Mouse (Mus musculus) hindbrain, embryonic 10.5 days (tissue): ENCODE data around the gene Med22. TPM values are rescaled to one million over a fixed set of nuclear protein-coding genes. Genes with fewer than 3 reads are reported as not detected.
"Not testable (repeated sequence)": the region's sequence is repeated elsewhere in the genome, so short reads cannot be mapped to it uniquely, and the experiment has no call there.

ENCODE experiments used
- DNase-seq: peaks from one replicate; pipeline ENCODE4 v3.0.0-alpha.2; 2017; ENCODE audit warnings: low spot score
- H3K27ac ChIP-seq: fragments of 300-500 bp; sonication (generic); 2 replicates; pipeline ENCODE4 v1.5.1; 2016; ENCODE audit warnings: mild to moderate bottlenecking, moderate library complexity
- H3K27me3 ChIP-seq: fragments of 300-500 bp; sonication (generic); 2 replicates; pipeline ENCODE4 v1.6.1; 2016; ENCODE audit warnings: mild to moderate bottlenecking; ENCODE audit not compliant: poor library complexity, insufficient read depth, severe bottlenecking
- H3K36me3 ChIP-seq: fragments of 300-500 bp; sonication (generic); 2 replicates; pipeline ENCODE4 v1.6.1; 2016; ENCODE audit warnings: mild to moderate bottlenecking, moderate library complexity
- H3K4me1 ChIP-seq: fragments of 300-500 bp; sonication (generic); replicated peaks from 2 replicates; pipeline ENCODE4 v1.6.1; 2016; ENCODE audit warnings: mild to moderate bottlenecking
- H3K4me3 ChIP-seq: fragments of 300-500 bp; sonication (generic); 2 replicates; pipeline ENCODE4 v1.5.1; 2016; ENCODE audit warnings: mild to moderate bottlenecking, moderate library complexity
- H3K9me3 ChIP-seq: fragments of 300-500 bp; sonication (generic); 2 replicates; pipeline ENCODE4 v1.6.1; 2016; ENCODE audit warnings: mild to moderate bottlenecking, moderate library complexity
- WGBS: fragments of 180-500 bp; shearing (Covaris S2); methylation state at CpG from one replicate; pipeline ENCODE4 v1.1.7; 2016; 5-methylcytosine and 5-hydroxymethylcytosine counted together
- polyA plus RNA-seq: library from polyadenylated mRNA; unstranded; fragments of >200 nt; fragmentation: Nextera tagmentation; extraction: Ambion mirVana; gene quantifications from 2 replicates; pipeline ENCODE4 v1.2.1, GENCODE M21; 2016

Gene Med22
- polyA plus RNA-seq, 1 experiment from 2014 or later: 130 TPM

DNA sequence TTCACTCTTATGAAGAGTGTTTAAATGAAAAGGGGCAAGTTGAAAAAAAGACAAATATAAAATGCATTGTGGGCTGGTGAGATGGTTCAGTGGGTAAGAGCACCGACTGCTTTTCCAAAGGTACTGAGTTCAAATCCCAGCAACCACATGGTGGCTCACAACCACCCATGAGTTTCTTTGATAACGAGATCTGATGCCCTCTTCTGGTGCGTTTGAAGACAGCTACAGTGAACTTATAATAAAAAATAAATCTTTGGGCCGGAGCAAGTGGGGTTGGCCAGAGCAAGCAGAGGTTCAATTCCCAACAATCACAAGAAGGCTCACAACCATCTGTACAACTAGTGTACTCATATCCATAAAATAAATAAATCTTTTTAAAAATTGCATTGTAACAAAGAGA is 14.6 kb downstream of the Med22 start:
- Histone ChIP-seq H3K27me3 (no peaks in the 10 kb centered on the region), H3K4me1 (no peaks in the 10 kb centered on the region; the same call in 1 of the 2 replicates), H3K4me3 (no peak overlapping the region), H3K36me3 (peaks cover 95% of the 10 kb centered on the region), H3K9me3 (no peaks in the 10 kb centered on the region), H3K27ac (no peak overlapping the region)
- no peak for DNase-seq
- WGBS: 92% methylated on average over 4 of the region's 4 CpGs

DNA sequence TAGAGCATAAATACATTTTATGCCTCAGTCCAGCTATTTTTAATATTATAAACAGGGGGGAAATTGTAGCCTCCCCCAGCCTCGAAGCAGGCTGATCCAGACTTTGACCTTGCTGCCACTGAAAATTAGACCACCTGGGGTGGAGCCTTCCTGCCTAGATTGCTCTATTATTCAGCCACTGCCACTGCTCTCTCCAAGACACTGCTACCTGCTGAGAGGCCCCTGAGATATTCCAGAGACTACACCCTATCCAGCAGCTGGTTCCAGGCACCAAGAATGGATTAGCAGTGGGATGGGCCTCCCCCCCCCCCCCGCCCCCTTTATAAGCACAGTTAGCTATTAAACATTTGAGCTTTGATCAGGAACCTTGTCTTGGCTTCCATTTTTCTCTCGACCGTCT is 24.3 kb downstream of the Med22 start:
- WGBS: 64% methylated on average over 4 of the region's 4 CpGs
- H3K4me3 ChIP-seq, H3K27me3 ChIP-seq, H3K27ac ChIP-seq, DNase-seq, H3K4me1 ChIP-seq: not testable (repeated sequence)
- Histone ChIP-seq H3K36me3 (peaks cover 43% of the 10 kb centered on the region), H3K9me3 (peaks cover 12% of the 10 kb centered on the region)

DNA sequence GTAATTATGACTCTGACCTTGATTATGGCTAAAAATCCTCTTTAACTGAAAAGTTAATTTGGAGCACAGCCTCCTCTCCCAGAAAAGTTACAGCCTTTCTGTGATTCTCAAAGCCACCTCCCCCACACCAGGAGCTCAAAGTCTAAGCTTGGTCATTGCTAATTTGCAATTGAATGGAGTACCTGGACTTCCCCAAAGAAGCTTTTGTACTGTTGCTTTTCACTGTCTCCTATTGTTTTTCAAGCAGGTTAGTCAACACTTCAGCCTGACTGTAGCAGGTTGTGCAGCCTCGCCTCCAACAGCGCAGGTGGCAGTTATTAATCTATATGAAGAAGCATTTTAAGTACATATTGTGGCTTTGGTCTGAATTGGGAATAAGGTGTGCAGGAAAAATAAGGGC is 24.9 kb downstream of the Med22 start:
- H3K4me1 ChIP-seq, H3K4me3 ChIP-seq: not testable (repeated sequence)
- WGBS: 78% methylated on average over 2 of the region's 2 CpGs

DNA sequence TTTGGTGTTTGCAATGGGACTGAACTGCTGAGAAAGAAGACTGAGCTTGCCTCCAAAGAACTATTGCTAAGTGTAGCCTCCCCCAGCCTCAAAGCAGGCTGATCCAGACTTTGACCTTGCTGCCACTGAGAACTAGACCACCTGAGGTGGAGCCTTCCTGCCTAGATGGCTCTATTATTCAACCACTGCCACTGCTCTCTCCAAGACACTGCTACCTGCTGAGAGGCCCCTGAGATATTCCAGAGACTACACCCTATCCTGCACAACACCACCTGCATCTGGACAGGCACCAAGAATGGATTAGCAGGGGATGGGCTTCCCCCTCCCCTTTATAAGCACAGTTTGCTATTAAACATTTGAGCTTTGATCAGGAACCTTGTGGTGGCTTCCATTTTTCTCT is 31.9 kb downstream of the Med22 start:
- Histone ChIP-seq H3K27ac (no peak overlapping the region), H3K36me3 (no peaks in the 10 kb centered on the region), H3K4me3 (no peak overlapping the region), H3K9me3 (peaks cover 8% of the 10 kb centered on the region), H3K27me3 (no peaks in the 10 kb centered on the region), H3K4me1 (no peaks in the 10 kb centered on the region)
- DNase-seq: no peak

More for the DNA sequence above, 24.9 kb downstream of the Med22 start:
- peaks cover 12% of the 10 kb centered on the region for H3K9me3 ChIP-seq
- peaks cover 37% of the 10 kb centered on the region for H3K36me3 ChIP-seq
- H3K27me3 ChIP-seq, H3K27ac ChIP-seq, DNase-seq: not testable (repeated sequence)

DNA sequence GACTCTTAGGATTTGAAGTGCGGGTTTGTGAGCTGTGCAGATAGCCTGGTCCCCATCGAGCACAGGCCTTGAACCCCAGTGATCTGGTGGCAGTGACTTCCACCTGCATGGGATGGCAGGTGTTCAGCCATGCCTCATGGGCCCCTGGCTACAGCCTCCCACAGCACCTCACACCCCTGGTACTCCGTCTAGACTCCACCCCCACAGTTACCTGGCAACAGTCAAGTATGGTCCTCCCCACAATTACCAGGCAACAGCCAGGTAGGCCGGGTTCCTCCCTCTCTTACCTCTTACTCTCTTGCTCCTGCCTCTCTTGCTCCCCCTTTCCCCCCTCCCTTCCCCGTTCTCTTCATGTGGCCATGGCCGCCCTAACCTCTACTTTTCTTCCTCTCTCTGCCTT is 39.8 kb downstream of the Med22 start:
- DNase-seq: no peak
- Histone ChIP-seq H3K27ac (no peak overlapping the region), H3K9me3 (no peaks in the 10 kb centered on the region), H3K4me1 (no peaks in the 10 kb centered on the region), H3K4me3 (no peak overlapping the region), H3K27me3 (0 out of 2 replicates have a peak, but pooled peaks cover 3% of the 10 kb centered on the region), H3K36me3 (no peaks in the 10 kb centered on the region)
- 66% methylated on average over 6 of the region's 6 CpGs for WGBS

DNA sequence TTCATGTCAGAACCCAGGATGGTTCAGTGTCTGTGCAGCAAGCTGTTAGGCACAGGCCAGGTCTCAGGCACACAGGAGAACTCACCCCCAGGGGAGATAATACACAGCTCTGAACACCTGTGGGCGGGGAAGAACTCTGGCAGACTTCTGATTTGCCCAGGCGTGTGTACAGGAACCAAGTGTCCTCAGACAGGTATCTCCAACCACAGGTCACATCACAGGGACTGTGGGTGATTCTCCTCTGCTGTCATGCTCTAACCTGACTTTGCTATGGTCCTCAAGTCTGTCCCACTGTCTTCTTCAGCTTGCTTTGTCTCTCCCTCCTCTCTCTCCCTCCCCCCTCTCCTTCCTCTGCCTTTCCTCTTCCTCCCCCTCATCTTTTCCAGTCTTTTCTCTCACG is 45.6 kb downstream of the Med22 start, which contains the start of gene Abo:
TSS of gene Abo (minus strand) at position 101 of the 400 bp plus-strand sequence.
- 76% methylated on average over 3 of the region's 3 CpGs for WGBS
- H3K4me1 ChIP-seq: no peaks in the 10 kb centered on the region

DNA sequence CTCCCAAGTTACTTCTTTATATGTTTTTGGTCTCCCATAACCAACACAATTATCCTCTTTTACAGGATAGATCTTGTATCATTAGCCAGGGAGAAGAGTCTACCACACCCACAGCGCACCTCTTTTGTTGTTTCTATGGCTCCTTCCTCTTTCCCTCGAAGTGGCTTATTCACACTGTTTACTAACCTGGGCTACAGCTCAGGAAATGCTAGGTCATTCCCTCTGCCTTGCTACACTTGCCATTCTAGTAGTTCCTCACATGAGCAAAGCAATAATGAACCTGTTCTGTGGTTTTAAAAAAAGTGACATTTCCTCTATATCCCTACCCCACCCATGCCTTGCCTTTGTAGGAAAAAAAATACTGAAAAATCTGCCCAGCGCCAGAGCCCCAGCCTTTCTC is 47.6 kb downstream of the Med22 start:
- WGBS: 80% methylated on average over 3 of the region's 3 CpGs
- no peak overlapping the region for H3K27ac ChIP-seq
- no peaks in the 10 kb centered on the region for H3K36me3 ChIP-seq
- DNase-seq: no peak
- H3K4me3 ChIP-seq: no peak overlapping the region
- no peaks in the 10 kb centered on the region for H3K9me3 ChIP-seq
- no peaks in the 10 kb centered on the region for H3K4me1 ChIP-seq
- H3K27me3 ChIP-seq: no peaks in the 10 kb centered on the region

More for the DNA sequence above, 45.6 kb downstream of the Med22 start, which contains the start of gene Abo:
- H3K27ac ChIP-seq: no peak within 1 kb of the TSS
- DNase-seq: no peak
- H3K27me3 ChIP-seq: no peaks in the 10 kb centered on the region
- H3K9me3 ChIP-seq: no peaks in the 10 kb centered on the region
- no peaks in the 10 kb centered on the region for H3K36me3 ChIP-seq
- no peak within 1 kb of the TSS for H3K4me3 ChIP-seq

Other genes starting within 250 kb of the Med22 start
- gene Lcn4, start 239.4 kb downstream of the Med22 start, polyA plus RNA-seq: not detected in 2 replicates
- not detected in 2 replicates for gene Abo, start 45.7 kb downstream of the Med22 start, polyA plus RNA-seq
- 30.8 and 33.4 TPM in 2 replicates for gene Surf6, start 7.8 kb downstream of the Med22 start, polyA plus RNA-seq
- 566 and 674 TPM in 2 replicates for gene Rpl7a, start 87 bp upstream of the Med22 start, polyA plus RNA-seq
- 53.2 and 58.0 TPM in 2 replicates for gene Surf2, start 5.7 kb upstream of the Med22 start, polyA plus RNA-seq
- 47.4 and 53.6 TPM in 2 replicates for gene Surf1, start 5.9 kb upstream of the Med22 start, polyA plus RNA-seq
- gene Surf4, start 23.3 kb upstream of the Med22 start, polyA plus RNA-seq: 155 and 158 TPM in 2 replicates
- 0.09 and 0.30 TPM in 2 replicates for gene Stkld1, start 23.4 kb upstream of the Med22 start, polyA plus RNA-seq
- gene Rexo4, start 53.7 kb upstream of the Med22 start, polyA plus RNA-seq: 47.4 and 56.1 TPM in 2 replicates
- gene Adamts13, start 62.7 kb upstream of the Med22 start, polyA plus RNA-seq: not detected in 2 replicates
- 93.2 and 96.9 TPM in 2 replicates for gene Cacfd1, start 99.2 kb upstream of the Med22 start, polyA plus RNA-seq
- 2.8 and 3.1 TPM in 2 replicates for gene Slc2a6, start 117.3 kb upstream of the Med22 start, polyA plus RNA-seq
- gene Mymk, start 161.5 kb upstream of the Med22 start, polyA plus RNA-seq: 0.11 and 0.29 TPM in 2 replicates
- gene Adamtsl2, start 168.7 kb upstream of the Med22 start, polyA plus RNA-seq: 4.0 and 7.0 TPM in 2 replicates
- 0.26 TPM in 2 replicates for gene Fam163b, start 231.8 kb upstream of the Med22 start, polyA plus RNA-seq